Mouse (Mus musculus) retina, adult 2 months (tissue): ENCODE results near the gene Adcy1.

Experiments used
- DNase-seq: peaks from one replicate; pipeline ENCODE4 v3.0.0-alpha.2; 2012; ENCODE audit warnings: low read depth, low spot score

Adcy1 gene

DNA sequence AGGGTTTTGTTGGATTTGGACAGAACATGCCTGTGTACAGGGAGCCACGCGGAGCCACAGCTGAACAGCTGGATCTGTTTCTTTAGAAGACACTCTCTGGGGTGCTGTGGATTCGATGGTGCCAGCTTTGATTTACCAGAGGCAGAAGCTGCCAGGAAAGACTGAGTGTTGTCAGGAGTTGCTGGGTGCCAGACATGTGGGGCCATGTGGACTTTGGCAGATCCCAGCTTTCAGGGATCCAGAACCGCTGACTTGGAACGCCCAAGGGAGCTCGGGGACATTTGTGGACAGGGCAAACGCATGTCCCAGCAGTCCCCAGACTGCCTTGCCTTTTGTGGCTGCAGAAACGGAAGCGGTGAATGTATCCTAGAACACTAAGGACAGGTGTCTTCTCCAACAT is 72.5 kb downstream of the Adcy1 start:
- no peak for DNase-seq

DNA sequence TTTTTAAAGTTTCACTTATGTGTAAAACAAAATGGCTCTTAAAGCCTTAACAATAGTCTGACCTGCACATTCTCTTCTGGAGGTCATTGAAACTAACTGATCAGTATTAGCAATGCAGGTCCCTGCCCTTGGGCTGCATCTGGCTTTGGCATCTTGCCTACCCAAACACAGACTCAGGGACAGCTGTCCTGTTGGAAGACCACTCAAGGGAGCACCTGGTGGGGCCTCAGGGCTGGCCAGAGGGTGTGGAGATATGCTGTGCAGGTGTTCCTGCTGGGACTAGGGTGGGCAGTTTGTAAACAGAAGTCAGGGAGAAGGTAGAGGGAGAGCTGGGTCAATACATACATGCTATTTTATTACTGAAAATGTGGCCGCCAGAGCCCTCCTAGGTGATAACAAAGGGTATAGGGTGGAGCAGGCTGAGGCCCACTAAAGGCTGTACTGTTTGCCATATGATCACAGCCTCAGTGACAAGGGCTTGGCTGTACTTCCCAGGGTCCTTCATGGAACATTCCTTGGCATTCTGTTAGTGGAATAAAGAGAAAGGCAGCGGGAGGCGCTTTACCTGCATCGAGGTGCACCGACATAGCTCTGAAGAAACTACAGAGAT is 73.1 kb downstream of the Adcy1 start:
- no peak for DNase-seq

DNA sequence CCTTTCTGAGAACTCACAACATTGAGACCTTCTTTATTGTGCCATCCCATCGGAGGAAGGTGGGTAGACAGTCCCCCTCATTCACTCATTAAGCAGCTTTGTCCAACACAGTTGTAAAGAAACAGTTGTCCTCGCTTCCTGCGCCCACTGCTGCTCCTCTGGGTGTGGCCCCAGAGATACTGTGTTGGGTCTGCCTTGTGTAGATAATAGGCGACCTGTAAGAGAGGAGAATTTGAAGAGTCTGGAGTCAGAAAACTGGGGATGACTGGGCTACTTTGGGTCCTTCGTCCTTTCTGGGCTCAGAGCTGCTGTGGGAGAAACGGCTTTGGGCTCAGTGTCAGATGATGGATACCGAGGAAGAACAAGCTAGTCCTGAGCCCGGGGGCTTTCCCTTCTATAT is 75.1 kb downstream of the Adcy1 start:
- no peak for DNase-seq

DNA sequence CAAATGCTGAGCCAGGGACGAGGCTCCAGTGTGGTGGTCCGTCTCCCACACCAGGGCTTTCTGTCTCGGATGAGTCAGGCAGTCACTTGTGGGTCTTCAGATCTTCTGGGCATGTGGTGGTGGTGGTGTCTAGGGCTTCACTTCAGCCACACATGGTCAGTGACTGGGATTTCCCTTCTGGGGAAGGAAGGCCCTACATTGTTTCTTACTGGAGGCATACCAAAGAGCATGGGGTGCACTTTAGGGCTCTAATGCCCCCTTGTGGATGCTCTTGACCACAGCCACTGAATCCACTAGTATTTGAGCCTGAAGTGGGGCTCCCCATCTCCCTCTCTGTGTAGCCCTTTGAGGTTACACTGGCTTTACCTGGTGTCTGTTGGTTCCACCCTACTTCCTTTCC is 77.2 kb downstream of the Adcy1 start:
- peak; percentile 25 for DNase-seq

DNA sequence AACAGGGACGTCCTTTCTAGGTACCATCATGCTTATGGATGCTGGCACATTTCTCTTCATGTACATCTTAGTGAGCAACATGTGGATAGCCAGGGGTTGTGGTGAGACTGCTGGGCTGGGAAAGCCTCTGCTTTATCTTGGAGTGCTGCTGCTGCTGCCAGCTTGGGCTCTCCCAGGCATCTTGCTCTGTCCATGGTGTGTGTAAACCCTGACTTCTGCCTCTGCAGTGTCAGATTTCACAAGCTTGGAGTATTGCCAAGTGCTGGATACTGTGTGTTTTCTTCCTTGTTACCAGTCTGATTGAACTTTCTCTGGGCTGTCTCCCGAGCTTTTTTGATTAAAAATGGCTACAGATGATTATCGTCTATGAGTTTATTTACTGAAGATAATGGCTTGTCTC is 79.4 kb downstream of the Adcy1 start:
- no peak for DNase-seq

DNA sequence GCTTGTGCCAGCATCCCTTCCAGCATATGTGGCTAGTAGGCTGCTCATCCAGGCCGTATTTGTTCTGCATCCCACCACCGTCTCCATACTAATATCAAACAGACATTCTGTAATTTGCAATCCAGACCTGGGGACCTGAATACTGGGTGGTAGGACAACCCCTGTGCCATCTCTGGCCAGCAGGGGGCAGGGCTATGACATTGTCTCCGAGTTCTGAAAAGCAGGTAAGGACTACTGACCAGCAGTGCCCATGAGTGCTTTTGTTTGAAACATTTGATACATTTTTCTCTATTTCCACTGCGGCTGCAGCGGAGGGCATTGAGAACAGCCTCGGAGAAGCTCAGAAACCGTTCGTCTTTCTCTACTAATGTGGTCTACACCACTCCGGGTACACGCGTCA is 81.1 kb downstream of the Adcy1 start:
- no peak for DNase-seq

DNA sequence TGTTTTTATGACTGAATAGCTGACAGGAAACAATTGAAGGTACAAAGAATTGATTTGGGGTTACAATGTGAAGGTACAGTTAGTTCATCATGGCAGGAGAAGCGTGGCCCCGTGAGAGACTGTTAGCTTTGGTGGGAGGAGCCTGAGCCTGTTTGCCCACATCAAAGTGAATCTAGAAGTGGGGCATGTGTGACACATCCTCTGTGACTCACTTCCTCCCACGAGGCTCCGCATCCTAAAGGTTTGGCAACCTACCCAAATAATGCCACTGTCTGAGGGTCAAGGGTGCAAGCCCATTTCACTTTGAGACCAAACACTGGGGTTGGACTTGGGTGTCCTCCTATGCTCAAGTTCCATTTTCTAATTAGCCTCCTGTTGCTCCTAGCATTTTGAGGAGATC is 81.9 kb downstream of the Adcy1 start:
- DNase-seq: no peak

DNA sequence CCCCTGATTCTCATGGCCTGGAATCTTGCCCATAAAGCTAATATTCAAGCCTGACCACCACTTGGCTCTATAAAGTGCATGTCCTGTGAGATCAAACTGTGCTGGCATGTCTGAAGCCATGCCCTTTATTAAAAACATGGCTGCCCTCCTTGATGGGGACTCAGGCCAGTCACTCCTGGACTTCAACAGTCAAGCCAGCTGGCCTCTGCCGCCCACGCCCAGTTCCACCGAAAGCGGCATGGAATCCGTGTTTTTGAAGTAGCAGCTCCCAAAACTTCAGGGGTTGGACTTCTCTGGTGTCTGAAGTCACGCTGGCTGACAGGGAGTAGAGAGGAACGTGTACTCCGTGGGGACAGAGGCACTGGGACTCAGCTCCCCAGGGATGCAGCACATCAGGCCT is 84.2 kb downstream of the Adcy1 start:
- DNase-seq: no peak

DNA sequence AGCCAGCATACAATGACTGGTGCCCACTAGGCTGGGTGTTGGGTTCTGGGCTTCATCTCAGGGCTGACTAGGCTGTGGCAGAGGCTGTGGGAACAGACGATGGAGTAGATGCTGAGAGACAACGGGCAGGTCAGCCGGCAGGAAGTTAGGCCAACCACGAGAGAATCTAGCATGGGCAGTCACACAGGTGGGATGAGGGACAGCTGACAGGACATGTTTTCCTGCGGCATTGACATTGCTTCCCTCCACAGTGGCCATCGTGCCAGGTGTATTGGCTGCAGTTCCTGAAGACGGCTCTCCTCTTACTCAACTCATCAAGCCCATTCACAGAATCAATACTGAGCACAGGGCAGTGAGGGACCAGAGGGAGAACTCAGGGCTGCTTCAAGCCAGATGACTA is 84.7 kb downstream of the Adcy1 start:
- no peak for DNase-seq

DNA sequence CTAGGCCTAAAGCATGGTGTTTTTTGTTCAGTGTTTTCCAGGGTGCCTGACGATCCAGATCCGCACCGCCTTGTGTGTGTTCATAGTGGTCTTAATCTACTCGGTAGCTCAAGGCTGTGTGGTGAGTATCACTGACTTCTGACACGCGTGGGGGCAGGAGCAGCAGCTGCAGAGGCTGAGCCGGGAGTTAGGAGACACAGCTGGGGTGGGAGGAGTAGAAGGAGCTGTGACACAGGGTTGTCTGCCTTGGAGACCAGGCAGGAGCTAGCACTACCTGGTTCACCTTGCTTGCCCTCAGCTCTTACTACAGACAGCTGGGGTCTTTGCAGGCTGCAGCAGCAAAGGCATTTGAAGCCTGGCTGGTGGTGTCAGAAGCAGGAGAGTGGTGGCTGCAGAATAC is 86.2 kb downstream of the Adcy1 start:
- DNase-seq: no peak

DNA sequence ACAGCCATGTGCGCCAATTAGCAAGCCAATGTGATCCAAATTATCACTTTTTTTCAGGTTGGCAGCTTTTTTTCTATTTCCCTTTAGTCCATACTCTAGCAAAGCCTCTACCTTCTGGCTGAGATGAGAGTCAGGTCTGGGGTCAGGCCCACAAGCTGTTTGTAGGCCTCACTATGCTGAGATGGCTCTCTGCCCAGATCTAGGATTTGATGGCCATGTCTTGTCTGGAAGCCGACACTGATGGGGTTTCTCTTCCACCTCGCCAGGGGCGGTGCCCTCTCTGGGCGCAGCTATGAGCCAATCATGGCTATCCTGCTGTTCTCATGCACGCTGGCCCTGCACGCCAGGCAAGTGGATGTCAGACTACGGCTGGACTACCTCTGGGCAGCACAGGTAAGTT is 87.2 kb downstream of the Adcy1 start:
- no peak for DNase-seq

DNA sequence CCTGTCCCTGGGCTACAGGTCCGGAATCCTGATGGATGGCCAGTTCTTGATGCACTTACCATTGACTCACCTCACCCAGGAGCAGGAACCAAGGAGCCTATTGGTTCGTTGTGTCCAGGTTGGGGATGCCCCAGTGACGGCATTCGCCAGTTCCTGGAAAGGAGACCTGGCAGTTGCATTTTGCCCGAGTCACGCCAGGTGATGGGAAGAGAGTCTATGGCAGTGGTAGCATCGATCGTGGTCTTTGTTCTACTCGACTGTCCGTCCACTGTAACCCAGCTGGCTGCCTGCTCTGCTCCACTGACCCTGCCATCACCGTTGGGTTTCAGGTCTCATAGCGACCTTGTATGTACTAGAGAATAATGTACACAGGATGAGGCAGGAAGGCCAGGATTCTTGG is 89.1 kb downstream of the Adcy1 start:
- no peak for DNase-seq

DNA sequence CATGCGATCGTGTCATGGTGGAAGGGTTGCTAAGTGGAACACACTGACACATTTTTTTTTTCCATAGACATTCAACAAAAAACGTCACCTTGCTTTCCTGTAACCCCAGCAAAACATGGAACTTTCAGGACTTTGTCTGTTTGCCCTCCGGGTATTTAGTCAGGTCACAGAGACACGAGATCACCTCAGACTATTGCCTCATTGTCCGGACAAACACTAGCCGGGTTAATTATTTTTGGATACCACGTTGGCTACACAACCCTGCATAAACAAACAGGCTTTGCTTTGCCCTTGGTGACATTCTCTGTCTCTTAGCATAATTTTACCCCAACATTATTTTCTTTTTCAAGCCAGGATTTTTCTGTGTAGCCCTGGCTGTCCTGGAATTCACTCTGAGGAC is 89.8 kb downstream of the Adcy1 start:
- no peak for DNase-seq

DNA sequence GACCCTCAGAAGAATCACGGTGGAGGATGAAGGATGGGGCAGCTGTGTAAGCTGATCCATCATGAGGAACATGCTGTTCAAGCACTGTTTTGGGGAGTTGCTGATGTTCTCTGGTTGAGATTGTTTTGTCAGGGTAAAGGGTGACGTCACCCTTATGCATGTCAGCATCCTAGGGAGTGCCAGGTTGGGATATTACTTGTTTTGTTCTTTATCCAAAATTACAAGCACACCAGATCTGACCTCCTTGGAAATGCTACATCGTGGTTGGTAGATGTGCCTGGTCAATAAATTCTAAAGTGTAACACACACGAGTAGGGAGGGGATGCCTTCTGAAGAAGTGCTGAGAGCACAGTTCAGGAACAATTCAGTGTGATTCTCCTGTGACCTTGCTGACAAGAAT is 93.1 kb downstream of the Adcy1 start:
- no peak for DNase-seq

DNA sequence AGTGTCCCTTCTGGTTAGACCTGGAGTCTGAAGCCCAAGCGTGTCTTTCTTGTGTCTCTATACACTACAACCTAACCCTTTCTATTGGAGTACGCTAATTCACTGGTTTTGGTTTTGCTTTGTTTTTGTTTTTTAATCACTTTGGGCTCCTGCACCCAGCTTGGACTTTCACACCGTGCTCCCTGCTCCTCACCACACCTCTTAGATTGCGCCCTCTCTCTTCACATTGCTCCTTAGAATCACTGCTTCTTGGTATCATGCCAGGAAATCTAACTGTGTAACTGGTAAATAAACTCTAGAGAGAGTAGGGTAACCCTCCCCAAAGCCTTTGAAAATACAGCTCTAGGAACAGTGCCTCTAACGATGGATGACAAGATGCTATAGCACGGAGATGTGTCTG is 94.9 kb downstream of the Adcy1 start:
- DNase-seq: no peak

DNA sequence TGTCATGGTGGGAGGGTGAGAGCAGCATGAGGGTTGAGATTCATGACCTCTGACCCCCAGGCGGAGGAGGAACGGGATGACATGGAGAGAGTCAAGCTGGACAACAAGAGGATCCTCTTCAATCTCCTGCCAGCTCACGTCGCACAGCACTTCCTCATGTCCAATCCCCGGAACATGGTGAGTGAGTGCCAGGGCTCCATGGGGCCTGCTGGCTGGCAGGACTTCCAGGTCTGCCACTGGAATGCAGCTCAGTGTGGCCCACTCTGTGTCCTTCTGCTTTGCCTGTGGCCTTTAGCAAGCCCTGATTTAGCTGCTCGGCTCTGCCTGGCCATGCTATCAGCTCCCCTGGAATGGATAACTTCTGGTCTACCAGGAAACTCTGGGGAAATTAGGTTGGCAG is 96.9 kb downstream of the Adcy1 start:
- DNase-seq: no peak

DNA sequence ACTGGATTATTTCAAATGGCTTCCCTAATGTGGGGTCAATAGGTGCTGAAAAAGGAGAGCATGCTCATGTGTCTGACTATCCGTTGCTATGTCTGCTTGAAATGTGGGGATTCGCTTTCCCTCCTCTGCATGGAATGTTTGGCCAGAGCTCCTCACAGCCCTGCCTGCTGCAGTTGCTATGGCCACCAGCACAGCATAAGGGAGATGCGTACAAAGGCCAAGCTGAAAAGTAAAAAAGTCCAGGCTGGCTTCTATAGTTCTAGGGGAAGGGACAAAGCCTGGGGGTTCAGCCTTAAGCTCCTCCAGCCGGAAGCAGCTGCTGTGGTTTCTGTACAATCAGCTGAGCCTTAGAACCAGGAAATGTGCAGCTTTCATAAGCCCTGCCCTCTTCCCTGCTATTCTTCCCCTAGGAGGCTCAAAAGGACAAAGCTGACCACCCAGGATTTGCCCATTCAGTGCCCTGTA is 97.4 kb downstream of the Adcy1 start:
- no peak for DNase-seq

DNA sequence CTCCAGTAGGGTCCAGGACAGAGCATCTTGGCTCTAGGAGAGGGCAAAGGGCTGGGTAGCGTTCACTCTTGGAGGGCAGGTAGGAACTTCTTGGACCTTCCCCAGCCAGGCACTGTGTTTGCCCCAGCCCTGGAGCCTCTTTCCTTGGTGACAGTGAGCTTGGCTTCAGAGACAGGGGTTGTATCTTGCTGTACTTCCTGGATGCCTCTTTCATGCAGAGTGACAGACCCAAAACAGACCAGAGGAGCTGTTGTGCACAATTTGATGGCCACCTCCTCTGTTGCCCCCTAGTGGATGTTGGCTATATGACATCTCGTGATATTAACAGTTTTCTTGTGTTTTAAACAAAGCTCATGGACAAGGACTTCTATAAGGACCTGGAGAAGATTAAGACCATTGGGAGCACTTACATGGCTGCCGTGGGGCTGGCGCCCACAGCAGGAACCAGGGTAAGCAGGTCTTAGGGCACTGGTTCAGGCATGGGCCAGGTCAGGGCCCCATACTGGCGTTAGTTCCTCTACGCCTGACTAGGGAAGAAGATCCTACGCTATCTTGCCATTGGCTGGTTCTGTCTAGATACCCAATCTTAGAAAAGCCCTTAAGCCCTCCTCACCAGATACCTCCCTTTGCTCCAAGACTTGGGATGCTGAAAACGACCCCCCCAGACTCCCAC is 98.3 kb downstream of the Adcy1 start:
- DNase-seq: peak; percentile 22

DNA sequence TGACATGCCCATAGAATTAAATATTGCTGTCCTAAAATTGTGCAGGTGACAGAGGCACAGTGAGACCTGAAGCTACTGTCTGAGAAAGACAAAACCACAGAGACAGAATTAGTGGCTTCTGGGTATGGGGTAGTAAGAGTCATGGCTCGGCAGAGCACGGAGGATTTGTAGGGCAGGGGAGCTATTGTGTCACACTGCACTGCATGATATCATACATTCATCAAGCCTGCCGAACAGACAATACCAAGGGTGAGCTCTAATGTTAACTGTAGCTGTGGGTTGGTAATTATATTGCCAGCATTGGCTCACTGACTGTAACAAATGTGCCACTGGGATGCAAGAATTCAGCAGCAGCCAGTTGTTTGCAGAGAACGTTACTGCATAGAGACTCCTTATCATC is 101.1 kb downstream of the Adcy1 start:
- DNase-seq: no peak

DNA sequence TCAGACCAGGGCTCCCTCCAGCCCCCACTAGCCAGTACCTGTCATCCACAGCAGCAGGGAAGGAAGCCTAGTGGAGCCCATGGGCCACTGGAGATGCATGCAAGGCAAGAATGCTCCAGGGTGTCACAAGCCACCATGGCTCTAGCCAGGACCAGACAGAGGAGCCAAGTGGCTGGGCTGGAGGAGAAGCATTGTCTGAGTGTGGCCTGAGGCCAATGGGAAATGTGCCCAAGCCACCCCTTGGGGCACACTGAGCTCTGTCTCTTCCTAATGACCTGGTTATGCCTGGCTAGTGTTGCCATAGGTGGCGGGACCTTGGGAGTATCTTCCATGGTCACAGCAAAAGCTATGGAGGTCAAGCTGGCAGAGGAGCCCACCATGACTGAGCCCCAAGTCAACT is 106.4 kb downstream of the Adcy1 start:
- DNase-seq: no peak

DNA sequence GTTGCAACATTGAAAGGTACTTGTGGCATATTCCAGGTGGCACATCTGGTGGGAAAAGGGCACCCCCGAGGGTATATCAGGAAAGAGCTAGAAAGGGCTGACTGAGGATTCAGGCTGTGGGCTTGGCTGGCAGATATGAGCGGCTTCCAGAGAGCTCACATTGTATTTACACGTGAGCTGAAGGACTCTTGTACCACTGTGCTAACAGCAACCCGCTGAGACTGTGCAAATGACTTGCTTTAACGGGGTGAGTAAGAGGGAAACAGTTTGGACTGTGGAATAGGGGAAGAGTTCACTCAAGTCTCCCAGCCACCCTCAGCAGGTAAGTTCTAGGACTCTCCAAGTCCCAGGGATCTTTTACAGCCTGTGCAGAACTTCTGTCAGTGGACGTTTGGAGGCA is 110.4 kb downstream of the Adcy1 start:
- DNase-seq: no peak

DNA sequence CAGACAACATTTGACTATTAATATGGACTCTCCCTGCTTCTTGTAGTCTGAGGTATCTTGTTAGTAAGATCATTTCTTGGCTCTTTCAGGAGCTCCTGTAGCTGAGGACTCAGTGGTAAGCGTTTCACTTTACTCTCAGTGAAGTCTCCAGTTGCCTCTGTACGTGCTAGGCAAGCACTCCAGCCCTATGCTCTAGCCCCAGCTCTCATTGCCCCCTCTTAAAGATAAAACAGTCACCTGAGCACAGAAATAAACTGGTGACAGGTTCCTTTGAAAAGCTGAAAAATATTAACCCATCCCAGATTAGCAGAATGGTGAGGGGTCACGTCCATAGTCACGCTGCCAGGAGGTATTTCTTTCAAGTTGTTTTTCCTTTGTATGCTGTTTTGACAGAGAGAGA is 115.4 kb downstream of the Adcy1 start:
- no peak for DNase-seq

DNA sequence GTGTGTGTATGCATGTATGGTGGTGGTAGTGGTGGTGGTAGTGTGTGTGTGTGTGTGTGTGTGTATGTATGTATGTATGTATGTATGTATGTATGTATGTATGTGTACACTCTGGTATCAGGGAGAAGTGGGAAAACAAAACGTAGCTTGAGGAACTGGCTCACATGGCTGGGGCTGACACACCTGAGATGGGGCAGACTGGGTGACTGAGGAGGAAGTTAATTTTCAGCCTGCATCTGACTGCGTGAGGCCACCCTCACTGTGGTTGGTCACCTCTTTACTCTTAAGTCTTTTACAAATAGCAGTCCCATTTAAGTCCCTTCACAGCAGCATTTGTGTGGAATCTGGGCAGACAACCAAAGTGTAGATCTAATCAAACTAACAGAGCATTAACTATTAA is 116.0 kb downstream of the Adcy1 start:
- no peak for DNase-seq
